Mouse (Mus musculus) G1E-ER4 (cell line): ENCODE data around the gene Gm13305. TPM values are rescaled to one million over a fixed set of nuclear protein-coding genes. Genes with fewer than 3 reads are reported as not detected.
"Not testable (repeated sequence)": the region's sequence is repeated elsewhere in the genome, so short reads cannot be mapped to it uniquely, and the experiment has no call there.

ENCODE experiments used
- GATA1 ChIP-seq: IDR thresholded peaks from one replicate; pipeline ENCODE4 v1.8.0; 2012; ENCODE audit warnings: low read length, inconsistent platforms
- polyA plus RNA-seq: library from polyadenylated mRNA; stranded (reverse); fragments of >175 nt; gene quantifications from 2 replicates; pipeline ENCODE4 v1.2.3, GENCODE M21; 2012

The Gm13305 gene
- polyA plus RNA-seq = not detected in 2 replicates

GRCm38 (mm10) chr4:42168503-42168902 is at the start of gene Gm13305:
TSS of gene Gm13305 (minus strand) at chr4:42168603.
- TF ChIP-seq GATA1 = not testable (repeated sequence)

- TF ChIP-seq GATA1 = not testable (repeated sequence)
Measured at GRCm38 (mm10) chr4:42153136-42153535, 15.3 kb downstream of the Gm13305 start, which contains the start of gene Gm13306. TSS of gene Gm13306 (plus strand) at chr4:42153436.

- TF ChIP-seq GATA1 = not testable (repeated sequence)
Measured at GRCm38 (mm10) chr4:42114517-42114916, 53.9 kb downstream of the Gm13305 start, which contains the start of gene Gm13304. TSS of gene Gm13304 (plus strand) at chr4:42114817.

Other genes with a start within 250 kb of the Gm13305 start
- 0.22 and 2.0 TPM in 2 replicates for gene Gm20878, start 227.0 kb downstream of the Gm13305 start, polyA plus RNA-seq
- not detected in 2 replicates for gene Fam205a4, start 202.5 kb downstream of the Gm13305 start, polyA plus RNA-seq
- not detected in 2 replicates for gene Gm21093, start 133.9 kb downstream of the Gm13305 start, polyA plus RNA-seq
- not detected in 2 replicates for gene Gm3893, start 77.4 kb downstream of the Gm13305 start, polyA plus RNA-seq
- gene Gm13304, start 53.8 kb downstream of the Gm13305 start, polyA plus RNA-seq = not detected in 2 replicates
- not detected in 2 replicates for gene Gm13306, start 15.2 kb downstream of the Gm13305 start, polyA plus RNA-seq
- not detected in 2 replicates for gene Gm10600, start 72.0 kb upstream of the Gm13305 start, polyA plus RNA-seq
- gene Ccl21b, start 87.2 kb upstream of the Gm13305 start, polyA plus RNA-seq = not detected in 2 replicates
- gene Gm21953, start 125.7 kb upstream of the Gm13305 start, polyA plus RNA-seq = not detected in 2 replicates
- gene Fam205a3, start 149.7 kb upstream of the Gm13305 start, polyA plus RNA-seq = not detected in 2 replicates